Mouse (Mus musculus): ENCODE data around the gene Mdga2.

- TF ChIP-seq CTCF (IDR thresholded peaks at IDR 0.05; ENCODE audit: low read depth, low read length): no peak
- no peak for TF ChIP-seq EP300 (IDR thresholded peaks at IDR 0.05; ENCODE audit: insufficient read depth, low read depth, low read length)
- no peak for TF ChIP-seq POLR2A (IDR thresholded peaks at IDR 0.05; ENCODE audit: insufficient read depth, low read length)
These were observed 779.0 kb downstream of the Mdga2 start for GRCm38 (mm10) chr12:66443340-66443739.

Data from ES-Bruce4 (cell line).